Mouse (Mus musculus) CH12.LX (cell line): ENCODE data around the gene Ifna6. TPM values are rescaled to one million over a fixed set of nuclear protein-coding genes. Genes with fewer than 3 reads are reported as not detected.

Source experiments
- DNase-seq: peaks from one replicate; pipeline ENCODE4 v3.0.0-alpha.2; 2013; ENCODE audit errors: extremely low read depth
- H3K27ac ChIP-seq: 2 replicates; pipeline ENCODE4 v1.5.1; 2012; ENCODE audit warnings: low read depth, mild to moderate bottlenecking, control low read depth, moderate library complexity; ENCODE audit not compliant: insufficient read depth
- H3K27me3 ChIP-seq: replicated peaks from 2 replicates; pipeline ENCODE3; 2012; ENCODE audit warnings: inconsistent platforms
- H3K36me3 ChIP-seq, 2 experiments: replicated peaks in 1 of 2; 2 replicates each; pipeline versions ENCODE3 to v1.6.1; 2012; ENCODE audit warnings: inconsistent platforms in 1 of 2, low read length in 1 of 2, mild to moderate bottlenecking in 1 of 2, mixed read lengths in 1 of 2, moderate library complexity in 1 of 2; ENCODE audit not compliant: control insufficient read depth in 1 of 2, insufficient read depth in 1 of 2
- H3K4me1 ChIP-seq, 2 experiments: 2 replicates each; pipeline ENCODE4 v1.6.1; 2012; ENCODE audit warnings: inconsistent platforms in 1 of 2, moderate library complexity in 1 of 2; ENCODE audit not compliant: insufficient read depth in 2 of 2, control insufficient read depth in 1 of 2
- H3K4me2 ChIP-seq: 2 replicates; pipeline ENCODE4 v1.6.1; 2012; ENCODE audit warnings: low read depth, mild to moderate bottlenecking, control low read depth; ENCODE audit not compliant: poor library complexity, insufficient read depth, severe bottlenecking
- H3K4me3 ChIP-seq, 3 experiments: fragments of 150-350 bp in 1 of 3; sonication (generic) in 1 of 3; replicated peaks in 1 of 3; 2 replicates each; pipeline versions ENCODE3 to v1.5.1; 2011 to 2012; ENCODE audit warnings: low read depth in 2 of 3, low read length in 2 of 3, mild to moderate bottlenecking in 2 of 3, moderate library complexity in 2 of 3, control low read depth in 1 of 3, improper control_type of control experiment in 1 of 3, inconsistent platforms in 1 of 3, mixed read lengths in 1 of 3; ENCODE audit not compliant: poor library complexity in 1 of 3
- H3K79me2 ChIP-seq: replicated peaks from 2 replicates; pipeline ENCODE4 v1.6.1; 2012; ENCODE audit warnings: mild to moderate bottlenecking, moderate library complexity; ENCODE audit not compliant: control insufficient read depth, poor library complexity, insufficient read depth, severe bottlenecking; ENCODE audit errors: extremely low read depth
- H3K9ac ChIP-seq: 2 replicates; pipeline ENCODE4 v1.6.1; 2012; ENCODE audit warnings: low read depth, mild to moderate bottlenecking, control low read depth, moderate library complexity; ENCODE audit not compliant: insufficient read depth
- H3K9me3 ChIP-seq: replicated peaks from 2 replicates; pipeline ENCODE3; 2012; ENCODE audit warnings: low read length, inconsistent platforms, mixed read lengths
- BHLHE40 ChIP-seq: IDR thresholded peaks from 2 replicates; pipeline ENCODE4 v1.6.1; 2011; ENCODE audit warnings: mild to moderate bottlenecking, low read depth, low read length, improper control_type of control experiment
- CHD1 ChIP-seq: IDR thresholded peaks from 2 replicates; pipeline ENCODE4 v1.6.1; 2012; ENCODE audit warnings: low read depth, low read length, improper control_type of control experiment, inconsistent platforms
- CHD2 ChIP-seq: IDR thresholded peaks from 2 replicates; pipeline ENCODE4 v1.6.1; 2011; ENCODE audit warnings: low read length, improper control_type of control experiment
- CTCF ChIP-seq, 2 experiments: IDR thresholded peaks in 1 of 2; conservative IDR thresholded peaks in 1 of 2; 2 replicates each; pipeline ENCODE4 v1.5.1; 2011 to 2012; ENCODE audit warnings: low read depth in 2 of 2, low read length in 2 of 2, improper control_type of control experiment in 1 of 2, inconsistent platforms in 1 of 2, mild to moderate bottlenecking in 1 of 2, moderate library complexity in 1 of 2
- E2F4 ChIP-seq: IDR thresholded peaks from 2 replicates; pipeline ENCODE4 v1.6.1; 2011; ENCODE audit warnings: low read depth, low read length, improper control_type of control experiment; ENCODE audit not compliant: insufficient replicate concordance
- ELF1 ChIP-seq: IDR thresholded peaks from 2 replicates; pipeline ENCODE4 v1.6.1; 2014; ENCODE audit warnings: low read depth, mild to moderate bottlenecking, inconsistent platforms, low read length, improper control_type of control experiment
- EP300 ChIP-seq: IDR thresholded peaks from 2 replicates; pipeline ENCODE4 v1.6.1; 2011; ENCODE audit warnings: low read length, improper control_type of control experiment
- ETS1 ChIP-seq: conservative IDR thresholded peaks from 2 replicates; pipeline ENCODE4 v1.6.1; 2012; ENCODE audit warnings: low read depth, mild to moderate bottlenecking, inconsistent platforms, low read length, improper control_type of control experiment, moderate library complexity
- GABPA ChIP-seq: IDR thresholded peaks from 2 replicates; pipeline ENCODE4 v1.6.1; 2012; ENCODE audit warnings: low read depth, low read length, improper control_type of control experiment, inconsistent platforms; ENCODE audit not compliant: insufficient replicate concordance
- HCFC1 ChIP-seq: IDR thresholded peaks from 2 replicates; pipeline ENCODE4 v1.6.1; 2012; ENCODE audit warnings: low read depth, mild to moderate bottlenecking, inconsistent platforms, low read length, improper control_type of control experiment
- IRF4 ChIP-seq: IDR thresholded peaks from 2 replicates; pipeline ENCODE4 v1.6.1; 2014; ENCODE audit warnings: low read depth, mild to moderate bottlenecking, inconsistent platforms, low read length, improper control_type of control experiment
- JUN ChIP-seq: IDR thresholded peaks from 2 replicates; pipeline ENCODE4 v1.6.1; 2011; ENCODE audit warnings: low read depth, mild to moderate bottlenecking, low read length, improper control_type of control experiment, moderate library complexity; ENCODE audit not compliant: insufficient read depth
- JUND ChIP-seq: conservative IDR thresholded peaks from 2 replicates; pipeline ENCODE4 v1.6.1; 2011; ENCODE audit warnings: low read depth, low read length, improper control_type of control experiment
- KAT2A ChIP-seq: IDR thresholded peaks from 2 replicates; pipeline ENCODE4 v1.6.1; 2012; ENCODE audit warnings: low read length, improper control_type of control experiment, inconsistent platforms; ENCODE audit not compliant: insufficient replicate concordance
- MAFK ChIP-seq: IDR thresholded peaks from 2 replicates; pipeline ENCODE4 v1.6.1; 2011; ENCODE audit warnings: low read length, improper control_type of control experiment; ENCODE audit not compliant: insufficient replicate concordance
- MAX ChIP-seq: IDR thresholded peaks from 2 replicates; pipeline ENCODE4 v1.6.1; 2011; ENCODE audit warnings: low read length, improper control_type of control experiment
- MAZ ChIP-seq: IDR thresholded peaks from 2 replicates; pipeline ENCODE4 v1.6.1; 2012; ENCODE audit warnings: low read depth, mild to moderate bottlenecking, inconsistent platforms, low read length, improper control_type of control experiment, moderate library complexity
- MEF2A ChIP-seq: IDR thresholded peaks from 2 replicates; pipeline ENCODE4 v1.6.1; 2014; ENCODE audit warnings: low read depth, mild to moderate bottlenecking, inconsistent platforms, low read length, improper control_type of control experiment, borderline replicate concordance
- MXI1 ChIP-seq: IDR thresholded peaks from 2 replicates; pipeline ENCODE4 v1.6.1; 2011; ENCODE audit warnings: mild to moderate bottlenecking, low read depth, low read length, improper control_type of control experiment
- MYC ChIP-seq: IDR thresholded peaks from 2 replicates; pipeline ENCODE4 v1.6.1; 2011; ENCODE audit warnings: low read depth, mild to moderate bottlenecking, improper control_type of control experiment, low read length
- NELFE ChIP-seq: IDR thresholded peaks from 2 replicates; pipeline ENCODE4 v1.6.1; 2011; ENCODE audit warnings: low read depth, low read length, improper control_type of control experiment
- NRF1 ChIP-seq: IDR thresholded peaks from 2 replicates; pipeline ENCODE4 v1.6.1; 2014; ENCODE audit warnings: low read depth, mild to moderate bottlenecking, inconsistent platforms, low read length, improper control_type of control experiment, moderate library complexity
- PAX5 ChIP-seq: IDR thresholded peaks from 2 replicates; pipeline ENCODE4 v1.6.1; 2012; ENCODE audit warnings: low read length, inconsistent platforms, mixed read lengths
- POLR2A ChIP-seq: IDR thresholded peaks from 2 replicates; pipeline ENCODE4 v1.6.1; 2011; ENCODE audit warnings: low read depth, mild to moderate bottlenecking, improper control_type of control experiment, low read length
- POLR2AphosphoS2 ChIP-seq: IDR thresholded peaks from 2 replicates; pipeline ENCODE4 v1.6.1; 2011; ENCODE audit warnings: low read depth, low read length, improper control_type of control experiment
- RAD21 ChIP-seq: IDR thresholded peaks from 2 replicates; pipeline ENCODE4 v1.6.1; 2011; ENCODE audit warnings: low read depth, mild to moderate bottlenecking, low read length, improper control_type of control experiment, moderate library complexity
- RCOR1 ChIP-seq: conservative IDR thresholded peaks from 2 replicates; pipeline ENCODE4 v1.6.1; 2012; ENCODE audit warnings: low read depth, mild to moderate bottlenecking, inconsistent platforms, low read length, improper control_type of control experiment
- SIN3A ChIP-seq: IDR thresholded peaks from 2 replicates; pipeline ENCODE4 v1.6.1; 2012; ENCODE audit warnings: low read length, improper control_type of control experiment, inconsistent platforms
- SMC3 ChIP-seq: IDR thresholded peaks from 2 replicates; pipeline ENCODE4 v1.6.1; 2011; ENCODE audit warnings: low read depth, low read length, improper control_type of control experiment
- TBP ChIP-seq: conservative IDR thresholded peaks from 2 replicates; pipeline ENCODE4 v1.6.1; 2011; ENCODE audit warnings: low read depth, low read length, improper control_type of control experiment
- TCF12 ChIP-seq: IDR thresholded peaks from 2 replicates; pipeline ENCODE4 v1.6.1; 2014; ENCODE audit warnings: low read depth, mild to moderate bottlenecking, inconsistent platforms, low read length, improper control_type of control experiment
- UBTF ChIP-seq: IDR thresholded peaks from 2 replicates; pipeline ENCODE4 v1.6.1; 2012; ENCODE audit warnings: low read depth, mild to moderate bottlenecking, inconsistent platforms, low read length, improper control_type of control experiment, moderate library complexity
- USF1 ChIP-seq: IDR thresholded peaks from 2 replicates; pipeline ENCODE4 v1.6.1; 2014; ENCODE audit warnings: low read depth, mild to moderate bottlenecking, inconsistent platforms, low read length, improper control_type of control experiment
- USF2 ChIP-seq: conservative IDR thresholded peaks from 2 replicates; pipeline ENCODE4 v1.6.1; 2011; ENCODE audit warnings: low read depth, low read length, improper control_type of control experiment
- ZC3H11A ChIP-seq: IDR thresholded peaks from 2 replicates; pipeline ENCODE4 v1.6.1; 2012; ENCODE audit warnings: low read depth, mild to moderate bottlenecking, inconsistent platforms, low read length, improper control_type of control experiment
- ZKSCAN1 ChIP-seq: IDR thresholded peaks from 2 replicates; pipeline ENCODE4 v1.6.1; 2012; ENCODE audit warnings: low read depth, inconsistent platforms, low read length, improper control_type of control experiment, borderline replicate concordance
- ZMIZ1 ChIP-seq: IDR thresholded peaks from 2 replicates; pipeline ENCODE4 v1.6.1; 2012; ENCODE audit warnings: low read depth, mild to moderate bottlenecking, inconsistent platforms, low read length, improper control_type of control experiment
- ZNF384 ChIP-seq: IDR thresholded peaks from 2 replicates; pipeline ENCODE4 v1.6.1; 2012; ENCODE audit warnings: low read depth, low read length, improper control_type of control experiment, inconsistent platforms
- dilution Hi-C: fragments of 300-500 bp; cut with MboI; formaldehyde crosslinking; loops from 2 replicates; pipeline ENCODE4 v1.14.3; 2020; ENCODE audit warnings: low sequenced_read_pairs; ENCODE audit not compliant: extremely low pct_unique_long_range_greater_than_20kb, extremely low pct_ligation_motif_present
- in situ Hi-C: fragments of 300-500 bp; cut with MboI; formaldehyde crosslinking; loops from 3 replicates; pipeline ENCODE4 v1.14.3; 2019; ENCODE audit warnings: low sequenced_read_pairs, low pct_ligation_motif_present, low pct_unique_long_range_greater_than_20kb, mixed read lengths
- polyA plus RNA-seq: library from polyadenylated mRNA; unstranded; fragments of >175 nt; gene quantifications from 2 replicates; pipeline ENCODE4 v1.2.1, GENCODE M21; 2012; ENCODE audit warnings: low read depth; ENCODE audit not compliant: insufficient read length
- total RNA-seq, 2 experiments: library from RNA; depleted of rRNA; stranded (reverse); fragments of 300-350 nt in 1 of 2; fragments of >200 nt in 1 of 2; gene quantifications; 2 replicates each; pipeline ENCODE4 v1.2.3; 2012 to 2014

Gene Ifna6
- total and polyA plus RNA-seq, 3 experiments = not detected

GRCm38 (mm10) chr4:88864599-88864998 is 37.4 kb downstream of the Ifna6 start:
- TF ChIP-seq CHD2 (peak; percentile 65), ETS1 (peak; percentile 77), EP300 (peak; percentile 95), MAX (peak; percentile 85), POLR2AphosphoS2 (no peak), NRF1 (no peak), MAZ (peak; percentile 61; the same call in 1 of the 2 replicates), TBP (no peak), CHD1 (peak; percentile 73; the same call in 1 of the 2 replicates), ZC3H11A (no peak), ZKSCAN1 (no peak), IRF4 (peak; percentile 96), RAD21 (no peak), KAT2A (no peak), JUND (peak; percentile 69), UBTF (no peak), RCOR1 (peak; percentile 91), MXI1 (no peak), CTCF (conservative IDR thresholded peaks at IDR 0.05 in 1 of 2, IDR thresholded peaks at IDR 0.05 in 1 of 2; ENCODE audit: low read depth in 2 of 2, low read length in 2 of 2) (no peak), MYC (peak; percentile 62; the same call in 1 of the 2 replicates), E2F4 (peak; percentile 76; the same call in 1 of the 2 replicates), POLR2A (no peak), BHLHE40 (peak; percentile 83), MEF2A (peak; percentile 83), TCF12 (peak; percentile 82), USF1 (no peak), ZNF384 (peak; percentile 35), ELF1 (peak; percentile 25; the same call in 1 of the 2 replicates), SMC3 (no peak), SIN3A (no peak), ZMIZ1 (no peak), PAX5 (no peak), USF2 (no peak), JUN (no peak), HCFC1 (peak; percentile 39; the same call in 1 of the 2 replicates), MAFK (peak; percentile 91), GABPA (no peak), NELFE (no peak)
- no peak overlapping the region for H3K27ac ChIP-seq
- no peaks in the 10 kb centered on the region for H3K36me3 ChIP-seq
- dilution Hi-C loops = no loop called here
- peaks cover 0 to 31% of the 10 kb centered on the region in 2 experiments; a peak in 2 of 4 replicates for H3K4me1 ChIP-seq
- peak overlapping the region; percentile 43 for H3K9ac ChIP-seq
- peak overlapping the region; percentile 88 for H3K4me2 ChIP-seq
- no peaks in the 10 kb centered on the region for H3K79me2 ChIP-seq
- in situ Hi-C loops = no loop called here
- no peaks in the 10 kb centered on the region for H3K9me3 ChIP-seq
- DNase-seq = peak; percentile 83
- peak overlapping the region; percentile 10 to 41 (median 41) for H3K4me3 ChIP-seq
- H3K27me3 ChIP-seq = peaks cover 52% of the 10 kb centered on the region
